Mouse (Mus musculus): ENCODE measurements around the gene Abca7.
"Not testable (repeated sequence)": the region's sequence is repeated elsewhere in the genome, so short reads cannot be mapped to it uniquely, and the experiment has no call there.

- not testable (repeated sequence) for TF ChIP-seq CTCF, EP300 (IDR thresholded peaks at IDR 0.05; ENCODE audit: low read depth)
Observed at GRCm38 (mm10) chr10:79959412-79959811, 36.9 kb upstream of the Abca7 start.
